Mouse (Mus musculus) embryonic facial prominence, embryonic 14.5 days (tissue): ENCODE measurements around the gene Trp53rka. TPM values are rescaled to one million over a fixed set of nuclear protein-coding genes. Genes with fewer than 3 reads are reported as not detected.

Source experiments
- ATAC-seq: fragments of 200-750 bp; cut with Nextera tagmentation; 2 replicates; pipeline ENCODE4 v1.8.0; 2017; ENCODE audit warnings: low read depth, moderate number of reproducible peaks, moderate TSS enrichment
- DNase-seq: peaks from one replicate; pipeline ENCODE4 v3.0.0-alpha.2; 2015; ENCODE audit warnings: low spot score
- H3K27ac ChIP-seq: fragments of 300-500 bp; sonication (generic); replicated peaks from 2 replicates; pipeline ENCODE4 v1.5.1; 2014; ENCODE audit warnings: low read depth, mild to moderate bottlenecking, low read length, moderate library complexity
- H3K27me3 ChIP-seq: fragments of 300-500 bp; sonication (generic); replicated peaks from 2 replicates; pipeline ENCODE4 v1.6.1; 2014; ENCODE audit warnings: low read length; ENCODE audit not compliant: control insufficient read depth, insufficient read depth
- H3K36me3 ChIP-seq: fragments of 300-500 bp; sonication (generic); 2 replicates; pipeline ENCODE4 v1.6.1; 2014; ENCODE audit warnings: low read length, mixed read lengths; ENCODE audit not compliant: control insufficient read depth, insufficient read depth
- H3K4me1 ChIP-seq: fragments of 300-500 bp; sonication (generic); 2 replicates; pipeline ENCODE4 v1.6.1; 2014; ENCODE audit warnings: antibody characterized with exemption, low read length; ENCODE audit not compliant: control insufficient read depth, insufficient read depth
- H3K4me2 ChIP-seq: fragments of 300-500 bp; sonication (generic); 2 replicates; pipeline ENCODE4 v1.6.1; 2014; ENCODE audit warnings: low read depth, mild to moderate bottlenecking, low read length, moderate library complexity, mixed read lengths
- H3K4me3 ChIP-seq: fragments of 300-500 bp; sonication (generic); 2 replicates; pipeline ENCODE4 v1.5.1; 2014; ENCODE audit warnings: low read depth, mild to moderate bottlenecking, low read length
- H3K9ac ChIP-seq: fragments of 300-500 bp; sonication (generic); 2 replicates; pipeline ENCODE4 v1.6.1; 2014; ENCODE audit warnings: low read depth, mild to moderate bottlenecking, low read length, moderate library complexity, mixed read lengths
- H3K9me3 ChIP-seq: fragments of 300-500 bp; sonication (generic); 2 replicates; pipeline ENCODE4 v1.6.1; 2016; ENCODE audit warnings: low read length; ENCODE audit not compliant: control insufficient read depth
- WGBS: fragments of 180-500 bp; shearing (Covaris S2); extraction: QIAGEN DNeasy Blood & Tissue Kit; methylation state at CpG from one replicate; pipeline ENCODE4 v1.1.7; 2014; 5-methylcytosine and 5-hydroxymethylcytosine counted together
- polyA plus RNA-seq: library from polyadenylated mRNA; unstranded; fragments of >200 nt; fragmentation: Nextera tagmentation; extraction: Ambion mirVana; gene quantifications from 2 replicates; pipeline ENCODE4 v1.2.1, GENCODE M21; 2014

Gene Trp53rka
- 32.8 and 35.4 TPM in 2 replicates for polyA plus RNA-seq

DNA sequence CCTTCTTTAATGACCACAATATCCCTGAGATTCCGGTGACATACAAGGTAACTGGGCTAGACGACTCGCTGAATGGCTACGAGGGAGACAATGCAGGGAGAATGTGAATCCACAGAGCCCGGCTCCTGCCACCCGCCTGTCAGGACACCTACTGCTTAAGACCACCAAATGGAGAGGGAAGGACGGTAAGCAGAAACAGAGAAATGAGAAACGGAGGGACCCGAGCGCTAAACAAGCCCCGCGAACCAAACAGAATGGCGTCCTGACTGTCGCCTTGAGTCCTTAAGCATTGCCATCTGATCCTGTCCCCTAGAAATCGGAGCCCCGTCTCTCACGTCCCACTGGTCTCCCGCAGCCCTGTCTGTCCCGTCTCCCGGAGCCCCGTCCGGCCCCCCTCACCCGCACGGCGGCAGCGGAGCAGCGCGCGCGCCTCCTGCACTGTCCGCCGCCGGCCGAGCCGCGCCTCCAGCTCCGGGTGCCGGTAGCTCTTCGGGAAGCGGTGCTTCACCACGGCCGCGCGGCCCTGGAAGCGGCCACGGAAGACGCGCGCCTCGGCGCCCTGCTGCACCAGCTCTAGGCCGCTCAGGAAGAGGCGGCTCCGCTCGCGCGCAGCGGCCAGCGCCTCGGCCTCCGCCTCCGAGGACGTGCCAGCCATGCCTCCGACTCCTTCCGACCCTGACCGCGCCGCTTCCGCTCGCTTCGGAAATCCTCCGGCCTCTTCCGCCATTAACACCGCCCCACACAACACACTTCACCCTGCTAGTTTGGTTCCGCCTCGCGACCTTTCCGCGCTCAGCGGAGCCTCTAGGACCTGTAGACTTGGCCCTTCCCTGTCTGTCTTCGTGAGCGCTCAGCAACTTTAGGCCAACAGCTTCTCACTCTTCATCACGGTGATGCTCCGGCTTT lies at the start of gene Trp53rka:
Gene Trp53rka (minus strand): TSS at position 677 of the 906 bp plus-strand sequence.
- Histone ChIP-seq H3K4me3 (peak within 1 kb of the TSS; percentile 71), H3K9me3 (no peaks in the 10 kb centered on the region), H3K4me1 (peaks cover 11% of the 10 kb centered on the region), H3K36me3 (peaks cover 29% of the 10 kb centered on the region), H3K9ac (peak within 1 kb of the TSS; percentile 84), H3K27me3 (no peaks in the 10 kb centered on the region), H3K27ac (peak within 1 kb of the TSS; percentile 77), H3K4me2 (peak within 1 kb of the TSS; percentile 85)
- peak; percentile 92 for ATAC-seq
- WGBS = under 1% methylated on average over 26 of the region's 84 CpGs
- peak; percentile 83 for DNase-seq

DNA sequence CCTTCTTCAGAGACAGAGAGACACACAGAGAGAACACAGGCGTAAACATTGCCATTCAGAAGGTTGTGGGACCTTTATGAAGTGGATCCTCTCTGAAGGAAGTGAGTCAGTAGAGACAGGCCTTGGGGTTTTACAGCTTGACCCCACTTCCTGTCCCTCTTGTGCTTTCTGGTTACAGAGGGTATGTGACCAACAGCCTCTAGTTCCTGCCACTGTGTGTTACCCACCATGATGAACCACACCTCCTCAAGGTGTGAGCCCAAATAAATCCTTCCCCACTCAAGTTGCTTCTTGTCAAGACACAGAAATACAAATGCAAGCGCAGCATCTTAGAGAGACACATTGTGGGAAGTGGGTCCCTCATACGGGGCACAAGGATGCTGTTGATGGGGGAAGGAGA lies 47.9 kb upstream of the Trp53rka start:
- no peaks in the 10 kb centered on the region for H3K36me3 ChIP-seq
- H3K4me1 ChIP-seq = no peaks in the 10 kb centered on the region
- H3K9ac ChIP-seq = no peak overlapping the region
- DNase-seq = no peak
- 76% methylated on average over 3 of the region's 3 CpGs for WGBS
- H3K27me3 ChIP-seq = no peaks in the 10 kb centered on the region
- no peak overlapping the region for H3K4me2 ChIP-seq
- no peaks in the 10 kb centered on the region for H3K9me3 ChIP-seq
- no peak for ATAC-seq
- no peak overlapping the region for H3K27ac ChIP-seq
- H3K4me3 ChIP-seq = no peak overlapping the region

DNA sequence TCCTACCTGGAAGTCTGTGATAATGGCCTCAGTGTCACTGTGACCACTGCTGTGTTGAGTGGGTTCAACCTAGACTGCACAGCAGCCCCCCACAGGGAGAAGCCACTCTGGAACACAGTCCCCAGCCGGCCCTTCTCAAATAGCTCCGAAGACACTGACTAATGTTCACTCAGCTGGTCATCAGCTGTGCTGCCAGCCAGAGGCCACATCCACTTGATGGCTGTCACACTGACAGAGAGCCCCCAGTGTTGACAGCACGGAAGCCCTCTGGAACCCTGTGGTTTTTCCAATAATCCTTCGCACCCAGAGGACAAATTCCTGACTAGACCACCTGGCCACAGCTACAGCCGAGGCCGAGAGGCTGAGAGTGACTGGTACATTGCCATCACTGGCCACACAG lies 40.7 kb upstream of the Trp53rka start:
- no peak overlapping the region for H3K4me3 ChIP-seq
- DNase-seq = no peak
- H3K9ac ChIP-seq = no peak overlapping the region
- H3K36me3 ChIP-seq = no peaks in the 10 kb centered on the region
- no peak overlapping the region for H3K4me2 ChIP-seq
- H3K27me3 ChIP-seq = no peaks in the 10 kb centered on the region; the same call in 1 of the 2 replicates
- H3K27ac ChIP-seq = no peak overlapping the region
- H3K4me1 ChIP-seq = no peaks in the 10 kb centered on the region
- 43% methylated on average over 6 of the region's 6 CpGs for WGBS
- H3K9me3 ChIP-seq = no peaks in the 10 kb centered on the region
- ATAC-seq = no peak

- Histone ChIP-seq H3K4me1 (no peaks in the 10 kb centered on the region), H3K9me3 (no peaks in the 10 kb centered on the region), H3K36me3 (no peaks in the 10 kb centered on the region), H3K27me3 (no peaks in the 10 kb centered on the region; the same call in 1 of the 2 replicates), H3K4me3 (no peak overlapping the region), H3K27ac (no peak overlapping the region), H3K9ac (no peak overlapping the region), H3K4me2 (no peak overlapping the region)
- 8% methylated on average over 8 of the region's 8 CpGs for WGBS
- peak; percentile 53 for DNase-seq
- no peak for ATAC-seq
Measured at GRCm38 (mm10) chr2:165529106-165529505, 36.0 kb upstream of the Trp53rka start.

DNA sequence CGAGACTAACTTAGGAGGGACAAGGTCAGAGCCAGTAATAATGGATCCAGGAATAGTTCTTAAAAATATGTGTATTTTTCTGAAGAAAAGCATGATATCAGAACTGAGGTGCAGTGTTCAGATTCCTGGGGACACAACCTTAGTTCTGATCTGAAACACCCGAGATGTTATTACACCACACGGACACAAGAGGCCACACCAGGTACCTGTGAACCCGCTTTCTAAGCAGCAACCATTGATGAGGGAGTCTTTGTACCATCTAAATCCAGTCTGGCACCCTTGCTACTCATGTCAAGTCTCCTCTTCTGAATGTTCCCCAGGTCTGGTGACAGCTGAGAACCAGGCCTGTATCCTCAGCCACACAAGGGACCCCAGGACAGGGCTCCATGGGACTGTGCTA lies 32.5 kb upstream of the Trp53rka start:
- DNase-seq = no peak
- Histone ChIP-seq H3K27ac (no peak overlapping the region), H3K4me3 (no peak overlapping the region), H3K36me3 (no peaks in the 10 kb centered on the region), H3K4me1 (no peaks in the 10 kb centered on the region), H3K4me2 (no peak overlapping the region), H3K9ac (no peak overlapping the region), H3K9me3 (no peaks in the 10 kb centered on the region), H3K27me3 (no peaks in the 10 kb centered on the region)
- 61% methylated on average over 4 of the region's 4 CpGs for WGBS
- no peak for ATAC-seq

GRCm38 (mm10) chr2:165515178-165515728 lies 22.1 kb upstream of the Trp53rka start:
- Histone ChIP-seq H3K27me3 (no peaks in the 10 kb centered on the region), H3K4me2 (no peak overlapping the region), H3K9ac (no peak overlapping the region), H3K36me3 (peaks cover 30% of the 10 kb centered on the region), H3K27ac (no peak overlapping the region), H3K4me3 (no peak overlapping the region), H3K9me3 (no peaks in the 10 kb centered on the region), H3K4me1 (peaks cover 15% of the 10 kb centered on the region)
- 91% methylated on average over 20 of the region's 20 CpGs for WGBS
- ATAC-seq (peak; percentile 8; the same call in 1 of the 2 replicates), DNase-seq (peak; percentile 42)

DNA sequence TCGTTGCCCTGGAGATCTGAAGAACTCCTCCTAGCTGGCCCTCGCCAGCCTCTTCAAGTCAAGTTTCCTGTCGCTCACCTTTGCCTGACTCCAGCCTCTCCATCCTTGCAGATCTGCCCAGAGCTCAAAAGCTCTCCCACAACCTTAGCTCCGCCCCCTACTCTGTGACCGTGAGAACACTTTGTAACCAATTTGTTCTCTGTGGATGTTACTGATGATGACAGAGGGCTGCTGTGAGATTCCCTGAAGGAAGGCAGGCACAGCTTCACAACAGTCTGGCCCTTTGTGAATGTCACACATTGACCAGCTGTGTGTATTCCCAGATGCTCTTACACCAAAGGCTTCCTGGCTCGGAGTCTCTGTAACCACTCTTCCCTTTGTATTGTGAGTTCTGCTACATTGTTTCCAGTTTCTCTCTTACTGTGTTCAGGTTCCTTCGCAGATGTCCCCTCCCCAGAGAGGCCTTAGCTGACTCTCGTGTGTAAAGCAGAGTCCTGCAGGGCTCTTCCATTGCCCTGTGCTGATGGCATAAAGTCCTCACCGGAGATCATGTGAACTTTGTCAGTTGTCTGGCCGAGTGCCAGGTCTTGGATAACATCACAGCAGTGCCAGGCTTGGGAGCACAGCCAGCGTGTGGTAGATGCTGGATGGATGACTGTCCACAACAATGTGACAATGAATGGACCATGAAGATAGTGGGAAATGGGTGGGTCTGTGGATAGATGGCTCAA lies 19.9 kb upstream of the Trp53rka start:
- Histone ChIP-seq H3K36me3 (peaks cover 21% of the 10 kb centered on the region), H3K4me3 (no peak overlapping the region), H3K27me3 (no peaks in the 10 kb centered on the region), H3K9me3 (no peaks in the 10 kb centered on the region), H3K4me1 (peaks cover 16% of the 10 kb centered on the region), H3K27ac (no peak overlapping the region), H3K4me2 (no peak overlapping the region), H3K9ac (no peak overlapping the region)
- DNase-seq = peak; percentile 68
- WGBS = 34% methylated on average over 11 of the region's 11 CpGs
- ATAC-seq = peak; percentile 19; the same call in 1 of the 2 replicates

- no peak overlapping the region for H3K4me3 ChIP-seq
- no peak overlapping the region for H3K9ac ChIP-seq
- no peak for ATAC-seq
- H3K4me2 ChIP-seq = no peak overlapping the region
- WGBS = 37% methylated on average over 7 of the region's 7 CpGs
- H3K4me1 ChIP-seq = peaks cover 16% of the 10 kb centered on the region
- peaks cover 21% of the 10 kb centered on the region for H3K36me3 ChIP-seq
- H3K27me3 ChIP-seq = no peaks in the 10 kb centered on the region
- H3K9me3 ChIP-seq = no peaks in the 10 kb centered on the region
- H3K27ac ChIP-seq = no peak overlapping the region
- peak; percentile 34 for DNase-seq
Measured at GRCm38 (mm10) chr2:165512426-165512825, 19.3 kb upstream of the Trp53rka start.
